Mouse (Mus musculus): ENCODE data around the gene Tmeff1. TPM values are rescaled to one million over a fixed set of nuclear protein-coding genes. Genes with fewer than 3 reads are reported as not detected.
"Not testable (repeated sequence)": the region's sequence is repeated elsewhere in the genome, so short reads cannot be mapped to it uniquely, and the experiment has no call there.

Gene Tmeff1
- total RNA-seq, 2 experiments from 2014 or later: 30.6 to 32.3 TPM

GRCm38 (mm10) chr4:48677812-48678211 lies 92.8 kb downstream of the Tmeff1 start:
- no peak for DNase-seq

- no peak for DNase-seq
These were observed 93.8 kb downstream of the Tmeff1 start for GRCm38 (mm10) chr4:48678793-48679192.

- not testable (repeated sequence) for DNase-seq
These were observed 94.8 kb downstream of the Tmeff1 start for GRCm38 (mm10) chr4:48679728-48680127.

- no peak for DNase-seq
These were observed 95.2 kb downstream of the Tmeff1 start for GRCm38 (mm10) chr4:48680214-48680613.

- peak; percentile 47 for DNase-seq
These were observed 95.8 kb downstream of the Tmeff1 start for GRCm38 (mm10) chr4:48680648-48681343.

GRCm38 (mm10) chr4:48683126-48683525 lies 98.2 kb downstream of the Tmeff1 start:
- no peak for DNase-seq

- not testable (repeated sequence) for DNase-seq
These were observed 98.7 kb downstream of the Tmeff1 start for GRCm38 (mm10) chr4:48683633-48684209.

- no peak for DNase-seq
These were observed 99.7 kb downstream of the Tmeff1 start for GRCm38 (mm10) chr4:48684593-48685187.

- DNase-seq: no peak
These were observed 103.2 kb downstream of the Tmeff1 start for GRCm38 (mm10) chr4:48688148-48688547.

GRCm38 (mm10) chr4:48690640-48691039 lies 105.7 kb downstream of the Tmeff1 start:
- no peak for DNase-seq

- peak; percentile 67 for DNase-seq
These were observed 106.9 kb downstream of the Tmeff1 start for GRCm38 (mm10) chr4:48691793-48692437.

GRCm38 (mm10) chr4:48692736-48693292 lies 107.8 kb downstream of the Tmeff1 start:
- no peak for DNase-seq

GRCm38 (mm10) chr4:48696706-48697105 lies 111.7 kb downstream of the Tmeff1 start:
- DNase-seq: no peak

- DNase-seq: no peak
These were observed 112.3 kb downstream of the Tmeff1 start for GRCm38 (mm10) chr4:48697302-48697701.

Other genes starting within 250 kb of the Tmeff1 start
- gene Tex10, start 111.7 kb upstream of the Tmeff1 start, total RNA-seq (2021): 10 to 100 TPM; 22.4 to 31.6 TPM
- 10 to 100 TPM; 20.3 to 21.3 TPM for gene Msantd3, start 45.2 kb upstream of the Tmeff1 start, total RNA-seq (2021)
- 10 to 100 TPM in 1 of 2 experiments, 1 to 10 TPM in 1; 3.6 to 14.0 TPM for gene Cavin4, start 78.3 kb downstream of the Tmeff1 start, total RNA-seq (2021)

Measured in adrenal gland, postnatal 10 days (tissue).